Mouse (Mus musculus) induced T-regulatory cell, adult 2 months (primary cell): ENCODE results near the gene Olfr544.
"Not testable (repeated sequence)": the region's sequence is repeated elsewhere in the genome, so short reads cannot be mapped to it uniquely, and the experiment has no call there.

ENCODE experiments used
- DNase-seq: peaks from one replicate; pipeline ENCODE4 v3.0.0-alpha.2; 2012; ENCODE audit warnings: low read depth

Olfr544 gene

GRCm38 (mm10) chr7:102488161-102488560, at the start of gene Olfr544:
Olfr544 (minus strand) TSS chr7:102488313.
- DNase-seq = no peak

GRCm38 (mm10) chr7:102534449-102534848, 46.3 kb upstream of the Olfr544 start, which contains the start of gene Olfr547:
Olfr547 (plus strand) TSS chr7:102534749.
- no peak for DNase-seq

- DNase-seq = peak; percentile 73
Observed at GRCm38 (mm10) chr7:102529052-102529451, 40.9 kb upstream of the Olfr544 start.

GRCm38 (mm10) chr7:102517051-102517335, 28.9 kb upstream of the Olfr544 start:
- DNase-seq = no peak

- no peak for DNase-seq
Observed at GRCm38 (mm10) chr7:102516261-102517050, 28.3 kb upstream of the Olfr544 start.

- DNase-seq = no peak
Observed at GRCm38 (mm10) chr7:102514144-102514543, 26.0 kb upstream of the Olfr544 start.

- peak; percentile 88 for DNase-seq
Observed at GRCm38 (mm10) chr7:102512814-102513435, 24.8 kb upstream of the Olfr544 start.

GRCm38 (mm10) chr7:102511927-102512326, 23.8 kb upstream of the Olfr544 start:
- no peak for DNase-seq

- no peak for DNase-seq
Observed at GRCm38 (mm10) chr7:102509726-102510125, 21.6 kb upstream of the Olfr544 start.

- no peak for DNase-seq
Observed at GRCm38 (mm10) chr7:102508666-102509065, 20.6 kb upstream of the Olfr544 start.

- DNase-seq = no peak
Observed at GRCm38 (mm10) chr7:102508066-102508465, 20.0 kb upstream of the Olfr544 start.

- peak; percentile 85 for DNase-seq
Observed at GRCm38 (mm10) chr7:102506848-102507247, 18.7 kb upstream of the Olfr544 start.

- DNase-seq = no peak
Observed at GRCm38 (mm10) chr7:102501986-102502385, 13.9 kb upstream of the Olfr544 start.

- no peak for DNase-seq
Observed at GRCm38 (mm10) chr7:102499473-102499872, 11.4 kb upstream of the Olfr544 start, which contains the start of gene Olfr545. Olfr545 (minus strand) TSS chr7:102499573.

- DNase-seq = not testable (repeated sequence)
Observed at GRCm38 (mm10) chr7:102494416-102494815, 6.3 kb upstream of the Olfr544 start.

GRCm38 (mm10) chr7:102486105-102486504, 2.0 kb downstream of the Olfr544 start:
- no peak for DNase-seq

GRCm38 (mm10) chr7:102484766-102485165, 3.3 kb downstream of the Olfr544 start:
- DNase-seq = not testable (repeated sequence)

GRCm38 (mm10) chr7:102483665-102484064, 4.4 kb downstream of the Olfr544 start:
- DNase-seq = no peak

GRCm38 (mm10) chr7:102481579-102481978, 6.5 kb downstream of the Olfr544 start, which contains the start of gene Olfr543:
Olfr543 (minus strand) TSS chr7:102481679.
- no peak for DNase-seq

- no peak for DNase-seq
Observed at GRCm38 (mm10) chr7:102480821-102481220, 7.3 kb downstream of the Olfr544 start.

- DNase-seq = no peak
Observed at GRCm38 (mm10) chr7:102479368-102480078, 8.6 kb downstream of the Olfr544 start.

- DNase-seq = no peak
Observed at GRCm38 (mm10) chr7:102478926-102479325, 9.2 kb downstream of the Olfr544 start.

GRCm38 (mm10) chr7:102478425-102478824, 9.7 kb downstream of the Olfr544 start:
- no peak for DNase-seq
